Mouse (Mus musculus) heart, postnatal 0 days (tissue): ENCODE data around the gene Schip1.

ENCODE experiments used
- CTCF ChIP-seq: IDR thresholded peaks from 2 replicates; pipeline ENCODE4 v1.5.1; 2016; ENCODE audit warnings: antibody characterized with exemption, control low read depth, low read depth
- EP300 ChIP-seq: IDR thresholded peaks from 2 replicates; pipeline ENCODE4 v1.6.1; 2016; ENCODE audit warnings: antibody characterized with exemption, low read depth

GRCm38 (mm10) chr3:68604962-68605361, 540.4 kb downstream of the Schip1 start:
- TF ChIP-seq CTCF = no peak
- TF ChIP-seq EP300 = no peak
